Mouse (Mus musculus) frontal cortex, postnatal 25 days (tissue): ENCODE results near the gene Otop2.

ENCODE experiments used
- DNase-seq, 2 experiments: peaks; one replicate each; pipeline ENCODE4 v3.0.0; 2022; ENCODE audit warnings: low spot score in 2 of 2

The Otop2 gene

DNA sequence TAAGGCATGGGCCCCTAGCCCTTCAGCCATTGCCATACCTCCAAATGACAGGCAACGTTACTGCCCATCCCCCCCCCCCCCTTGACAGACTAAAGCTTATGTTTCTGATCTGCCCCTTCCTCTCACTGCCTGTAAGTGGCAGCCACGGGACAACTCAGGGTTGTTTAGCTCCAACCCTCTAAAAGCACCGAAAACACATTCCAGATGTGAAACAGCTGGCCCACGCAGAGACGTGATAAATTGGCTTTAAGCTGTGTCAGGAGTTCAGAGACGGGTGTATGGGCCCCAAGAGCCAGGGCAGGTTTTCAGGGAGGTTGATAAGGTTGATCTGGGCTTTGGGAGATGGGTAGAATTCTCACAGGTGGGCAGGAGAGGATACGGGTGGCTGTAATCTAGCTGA is 38.6 kb downstream of the Otop2 start:
- DNase-seq, result no peak

DNA sequence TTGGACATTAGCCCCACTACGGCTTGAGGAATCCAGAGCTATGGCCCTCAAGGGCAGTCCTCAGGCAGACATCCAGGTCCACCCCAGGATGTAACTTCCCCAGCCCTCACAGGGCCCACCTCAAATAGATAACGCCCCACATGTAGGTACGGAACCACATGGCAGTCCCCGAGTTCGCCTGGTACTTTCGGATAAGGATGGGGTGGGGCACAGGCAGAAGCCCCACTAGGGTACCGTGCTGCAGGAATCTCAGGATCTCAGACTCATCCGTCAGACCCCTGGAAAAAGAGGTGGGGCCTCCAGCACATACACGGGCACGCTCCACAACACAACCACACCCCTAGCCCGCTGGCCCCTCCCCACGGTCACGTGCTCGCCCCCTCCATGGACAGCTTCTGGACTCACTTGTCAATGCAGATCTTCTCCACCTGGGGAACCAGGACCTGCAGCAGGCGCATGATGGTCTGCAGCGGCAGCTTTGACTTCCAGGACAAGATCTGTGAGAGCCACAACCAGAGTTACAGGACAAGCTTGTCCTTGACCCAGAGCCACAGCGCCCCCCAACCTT is 41.8 kb downstream of the Otop2 start:
- no peak for DNase-seq

- no peak for DNase-seq
Measured at GRCm38 (mm10) chr11:115349976-115350375, 43.0 kb downstream of the Otop2 start.

GRCm38 (mm10) chr11:115353375-115353774 is 46.4 kb downstream of the Otop2 start:
- DNase-seq, result no peak

- DNase-seq, result no peak
Measured at GRCm38 (mm10) chr11:115354183-115354582, 47.2 kb downstream of the Otop2 start.

DNA sequence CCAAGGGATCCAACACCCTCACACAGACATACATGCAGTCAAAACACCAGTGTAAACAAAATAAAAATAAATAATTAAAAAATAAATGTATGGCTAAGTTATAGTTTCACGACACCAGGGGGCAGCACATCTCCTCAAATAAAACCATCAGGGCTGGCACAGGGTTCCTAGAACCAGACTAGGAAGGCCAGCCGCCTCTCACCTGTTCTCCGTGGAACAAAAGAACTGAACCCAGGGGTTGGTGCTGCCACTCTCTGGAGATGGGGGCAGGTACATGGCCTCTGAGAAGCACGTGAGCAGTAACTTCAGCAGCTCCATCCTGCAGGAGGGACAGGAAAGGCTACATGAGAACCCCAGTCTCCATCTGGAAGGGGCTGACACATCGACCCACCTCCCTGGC is 51.5 kb downstream of the Otop2 start:
- DNase-seq, result peak; percentile 53 to 66

- no peak for DNase-seq
Measured at GRCm38 (mm10) chr11:115359293-115359692, 52.3 kb downstream of the Otop2 start.

DNA sequence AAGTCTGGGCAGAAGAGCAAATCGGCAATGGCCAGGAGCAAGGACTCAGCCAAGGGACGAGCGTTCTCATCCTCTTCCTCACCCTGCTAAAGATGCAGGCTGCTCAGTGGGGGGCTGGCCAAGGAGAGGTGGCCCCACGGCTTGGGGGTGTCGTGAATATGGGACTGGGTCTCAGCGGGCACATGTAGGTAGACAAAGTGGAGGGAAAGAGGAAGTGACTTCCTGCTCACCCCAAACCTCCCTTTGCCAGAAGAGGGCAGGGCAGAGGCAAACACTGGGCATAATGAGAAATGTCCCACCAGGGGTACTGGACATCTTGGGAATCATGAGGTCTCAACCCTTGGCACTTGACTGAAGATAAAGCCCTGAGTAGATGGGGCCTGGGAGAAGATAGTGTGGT is 52.8 kb downstream of the Otop2 start:
- no peak for DNase-seq

GRCm38 (mm10) chr11:115364136-115364535 is 57.2 kb downstream of the Otop2 start:
- no peak for DNase-seq

- DNase-seq, result no peak
Measured at GRCm38 (mm10) chr11:115366039-115366705, 59.2 kb downstream of the Otop2 start.

GRCm38 (mm10) chr11:115366706-115367394 is 59.9 kb downstream of the Otop2 start:
- peak in 1 of 2 experiments; percentile 41 for DNase-seq

DNA sequence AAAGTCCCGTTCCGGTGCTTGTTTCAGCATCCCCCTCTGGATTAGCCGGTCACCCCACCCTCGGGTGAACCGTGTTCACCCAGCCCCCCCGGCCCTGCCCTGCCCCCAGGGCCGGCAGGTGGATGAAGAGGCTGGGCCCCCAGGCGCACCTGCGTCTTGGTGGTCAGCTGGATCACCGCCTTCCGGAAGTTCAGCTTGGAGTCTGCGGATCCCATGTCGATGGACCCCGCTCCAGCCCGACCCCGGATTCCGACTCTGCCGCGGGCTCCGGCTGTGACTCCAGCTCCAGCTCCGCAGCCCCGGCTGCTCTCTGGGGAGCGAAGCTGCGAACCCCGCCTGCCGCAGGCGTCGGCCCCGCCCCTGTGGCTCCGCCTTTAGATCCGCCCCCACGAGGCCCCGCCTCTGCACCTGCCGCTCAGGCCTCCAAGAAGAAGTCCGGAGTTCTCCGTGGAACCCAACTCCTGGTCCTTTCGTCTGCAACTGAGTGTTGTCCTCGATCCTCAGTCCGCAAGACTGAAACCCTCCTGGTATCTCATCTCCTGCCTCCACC is 60.5 kb downstream of the Otop2 start, which contains the start of gene Hid1:
Gene Hid1, minus strand, starts transcription at position 362 of the 550 bp plus-strand sequence.
- DNase-seq, result peak; percentile 65 to 76

DNA sequence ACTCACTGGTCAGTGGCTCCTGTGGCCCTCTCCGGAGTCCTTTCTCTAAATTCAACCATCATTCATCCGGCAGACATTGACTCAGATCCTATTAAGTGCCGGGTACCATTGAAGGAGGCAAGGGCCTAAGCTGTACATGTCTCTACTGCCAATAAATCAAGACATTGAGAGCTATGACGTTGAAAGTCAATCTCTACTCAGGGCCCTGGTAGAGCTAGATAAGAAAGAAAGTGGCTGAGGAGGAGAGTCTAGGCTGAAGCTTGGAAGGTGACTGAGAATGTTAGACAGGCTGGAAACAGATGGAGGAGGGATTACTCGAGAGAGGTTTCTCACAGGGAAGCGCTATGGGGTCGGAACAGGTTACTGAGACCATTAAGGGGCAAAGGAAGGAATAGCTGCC is 63.4 kb downstream of the Otop2 start:
- DNase-seq, result no peak

DNA sequence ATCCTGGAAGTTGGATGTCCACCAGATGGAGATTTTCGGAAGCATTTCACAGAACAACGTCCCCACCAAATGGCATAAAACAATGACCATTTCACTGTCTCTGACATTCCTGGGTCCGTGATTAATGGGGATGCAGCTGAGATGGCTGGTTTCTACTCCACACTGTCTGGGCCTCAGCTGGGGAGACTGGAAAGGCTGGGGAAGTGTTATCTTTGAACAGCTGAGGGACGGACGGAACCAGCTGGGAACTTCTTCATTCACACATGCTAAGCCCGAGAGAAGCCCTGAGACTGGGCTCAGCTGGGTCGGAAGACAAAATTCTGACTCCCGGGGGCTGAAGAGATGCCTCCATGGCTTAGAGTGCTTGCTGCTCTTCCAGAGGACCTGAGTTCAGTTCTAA is 64.4 kb downstream of the Otop2 start:
- DNase-seq, result no peak

- DNase-seq, result no peak
Measured at GRCm38 (mm10) chr11:115372015-115372414, 65.1 kb downstream of the Otop2 start.

GRCm38 (mm10) chr11:115372737-115373136 is 65.8 kb downstream of the Otop2 start:
- no peak for DNase-seq

- peak; percentile 59 to 60 for DNase-seq
Measured at GRCm38 (mm10) chr11:115373805-115374694, 67.1 kb downstream of the Otop2 start.

DNA sequence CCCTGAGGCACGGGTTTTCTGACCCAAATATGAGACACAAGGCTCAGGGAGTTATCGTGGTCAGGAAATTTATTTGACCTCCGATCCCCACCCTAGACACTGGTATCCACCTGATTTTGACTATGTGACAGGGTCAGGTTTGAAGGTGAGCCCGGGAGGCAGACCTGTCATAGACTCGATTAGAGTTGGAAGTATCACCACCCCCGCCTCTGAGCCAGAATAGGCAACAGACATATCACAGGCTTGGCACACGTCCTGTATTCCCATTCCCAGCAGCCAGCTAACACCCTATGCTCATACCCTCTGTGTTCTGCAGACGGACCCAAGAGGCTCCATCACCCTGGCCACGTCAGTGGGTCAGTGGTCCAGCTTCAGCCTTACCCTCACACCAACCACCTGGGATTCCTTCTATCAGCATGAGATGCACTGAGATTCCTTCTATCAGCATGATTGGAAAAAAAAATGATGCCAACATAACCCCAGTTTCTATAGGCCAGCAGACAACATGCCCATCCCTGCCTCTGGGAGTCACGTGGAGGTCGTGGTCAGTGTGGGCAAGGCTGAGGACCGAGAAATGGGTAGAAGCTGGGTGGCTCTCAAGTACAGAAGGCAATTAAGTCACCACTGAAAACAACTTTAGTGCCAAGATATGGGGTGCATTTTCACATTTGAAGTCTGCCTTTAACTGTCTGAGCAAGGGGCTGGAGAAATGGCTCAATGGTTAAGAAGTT is 67.9 kb downstream of the Otop2 start:
- DNase-seq, result peak in 1 of 2 experiments; percentile 28

DNA sequence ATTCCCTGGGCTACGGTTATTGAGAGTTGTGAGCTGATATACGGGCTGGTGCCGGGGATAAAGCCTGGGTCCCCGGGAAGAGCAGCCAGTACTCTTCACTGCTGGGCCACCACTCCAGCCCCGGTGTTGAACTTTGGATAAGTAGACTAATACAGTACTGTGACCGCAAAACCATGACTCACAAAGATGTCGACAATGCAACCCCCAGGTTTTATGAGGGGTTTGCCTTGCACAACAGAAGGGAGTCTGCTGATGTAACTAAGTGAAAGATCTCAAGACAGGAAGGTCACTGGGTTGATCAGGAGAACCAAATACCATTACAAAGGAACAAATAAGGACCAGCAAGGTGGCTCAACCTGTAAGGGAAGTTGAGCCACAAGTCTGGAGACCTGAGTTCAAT is 69.8 kb downstream of the Otop2 start:
- DNase-seq, result no peak

DNA sequence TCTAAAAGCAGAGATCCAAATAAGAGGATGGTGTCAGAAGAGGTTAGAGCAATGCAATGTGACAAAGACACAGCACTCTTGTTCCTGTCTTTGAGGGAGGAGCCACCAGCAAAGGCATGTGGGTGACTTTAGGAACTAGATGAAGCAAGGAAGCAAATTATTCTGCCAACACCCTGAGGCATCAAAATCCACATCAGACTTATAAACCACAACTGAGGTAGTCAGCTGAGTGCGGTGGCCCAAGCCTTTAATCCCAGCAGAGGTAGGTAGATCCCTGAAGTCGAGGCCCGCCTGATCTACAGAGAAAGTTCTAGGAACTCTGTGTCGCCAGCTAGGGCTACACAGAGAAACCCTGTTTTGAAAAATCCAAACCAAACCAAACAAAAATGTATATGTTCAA is 70.3 kb downstream of the Otop2 start:
- DNase-seq, result no peak

GRCm38 (mm10) chr11:115377854-115378253 is 70.9 kb downstream of the Otop2 start:
- no peak for DNase-seq
